Mouse (Mus musculus) spleen, embryonic (tissue): ENCODE results near the gene Adamtsl1.

Experiments
- CTCF ChIA-PET: fragments of 350-600 bp; sonication (Branson Sonifier 250); formaldehyde crosslinking; loops from one replicate; lab custom pipeline; 2022; lab: Charles Lee

Gene Adamtsl1

GRCm38 (mm10) chr4:86310806-86311730, 797.1 kb downstream of the Adamtsl1 start:
- CTCF ChIA-PET = no interaction called here

- CTCF ChIA-PET = no interaction called here
Measured at GRCm38 (mm10) chr4:86312366-86312765, 798.4 kb downstream of the Adamtsl1 start.

- CTCF ChIA-PET = no interaction called here
Measured at GRCm38 (mm10) chr4:86314442-86314841, 800.5 kb downstream of the Adamtsl1 start.

- CTCF ChIA-PET = no interaction called here
Measured at GRCm38 (mm10) chr4:86315122-86315521, 801.1 kb downstream of the Adamtsl1 start.

GRCm38 (mm10) chr4:86317916-86318542, 804.1 kb downstream of the Adamtsl1 start:
- CTCF ChIA-PET = no interaction called here

- CTCF ChIA-PET = no interaction called here
Measured at GRCm38 (mm10) chr4:86325411-86325810, 811.4 kb downstream of the Adamtsl1 start.

GRCm38 (mm10) chr4:86326003-86326402, 812.0 kb downstream of the Adamtsl1 start:
- CTCF ChIA-PET = no interaction called here

GRCm38 (mm10) chr4:86326638-86327037, 812.7 kb downstream of the Adamtsl1 start:
- CTCF ChIA-PET = no interaction called here

- CTCF ChIA-PET = no interaction called here
Measured at GRCm38 (mm10) chr4:86329481-86329880, 815.5 kb downstream of the Adamtsl1 start.

- CTCF ChIA-PET = no interaction called here
Measured at GRCm38 (mm10) chr4:86335861-86336415, 822.0 kb downstream of the Adamtsl1 start.

- CTCF ChIA-PET = no interaction called here
Measured at GRCm38 (mm10) chr4:86337216-86337765, 823.3 kb downstream of the Adamtsl1 start.

- CTCF ChIA-PET = no interaction called here
Measured at GRCm38 (mm10) chr4:86349341-86349740, 835.4 kb downstream of the Adamtsl1 start.

GRCm38 (mm10) chr4:86352121-86352520, 838.1 kb downstream of the Adamtsl1 start:
- CTCF ChIA-PET = no interaction called here

GRCm38 (mm10) chr4:86353550-86353949, 839.6 kb downstream of the Adamtsl1 start:
- CTCF ChIA-PET = no interaction called here

- CTCF ChIA-PET = no interaction called here
Measured at GRCm38 (mm10) chr4:86359398-86359797, 845.4 kb downstream of the Adamtsl1 start.

- CTCF ChIA-PET = no interaction called here
Measured at GRCm38 (mm10) chr4:86369055-86369454, 855.1 kb downstream of the Adamtsl1 start.

GRCm38 (mm10) chr4:86373166-86373565, 859.2 kb downstream of the Adamtsl1 start:
- CTCF ChIA-PET = no interaction called here

- CTCF ChIA-PET = no interaction called here
Measured at GRCm38 (mm10) chr4:86383124-86383523, 869.2 kb downstream of the Adamtsl1 start.

- CTCF ChIA-PET = no interaction called here
Measured at GRCm38 (mm10) chr4:86385121-86385520, 871.1 kb downstream of the Adamtsl1 start.

GRCm38 (mm10) chr4:86388430-86388829, 874.5 kb downstream of the Adamtsl1 start:
- CTCF ChIA-PET = no interaction called here

GRCm38 (mm10) chr4:86391176-86391575, 877.2 kb downstream of the Adamtsl1 start:
- CTCF ChIA-PET = no interaction called here

- CTCF ChIA-PET = no interaction called here
Measured at GRCm38 (mm10) chr4:86395636-86396035, 881.7 kb downstream of the Adamtsl1 start.
